Mouse (Mus musculus) G1E (cell line): ENCODE data around the gene Tgfbr3. TPM values are rescaled to one million over a fixed set of nuclear protein-coding genes. Genes with fewer than 3 reads are reported as not detected.

Experiments
- ATAC-seq: 2 replicates; pipeline ENCODE4 v1.8.0; 2016; ENCODE audit warnings: mild to moderate bottlenecking; ENCODE audit not compliant: insufficient number of reproducible peaks, poor library complexity, low FRiP score, severe bottlenecking; ENCODE audit errors: extremely low read depth
- DNase-seq: peaks from one replicate; pipeline ENCODE4 v3.0.0; 2012; ENCODE audit warnings: low spot score
- H3K27me3 ChIP-seq: 2 replicates; pipeline ENCODE4 v1.6.1; 2012; ENCODE audit warnings: mild to moderate bottlenecking, low read length, inconsistent platforms; ENCODE audit not compliant: insufficient read depth
- H3K36me3 ChIP-seq: replicated peaks from 2 replicates; pipeline ENCODE3; 2012; ENCODE audit warnings: mild to moderate bottlenecking, inconsistent platforms
- H3K4me1 ChIP-seq: 2 replicates; pipeline ENCODE4 v1.6.1; 2012; ENCODE audit warnings: low read depth, low read length, inconsistent platforms, mixed read lengths; ENCODE audit not compliant: insufficient read depth
- H3K4me3 ChIP-seq: 2 replicates; pipeline ENCODE4 v1.5.1; 2012; ENCODE audit warnings: low read depth, mild to moderate bottlenecking, inconsistent platforms, low read length, moderate library complexity, mixed read lengths
- H3K9me3 ChIP-seq: replicated peaks from 2 replicates; pipeline ENCODE4 v1.6.1; 2012; ENCODE audit warnings: inconsistent platforms
- CTCF ChIP-seq: IDR thresholded peaks from 2 replicates; pipeline ENCODE4 v1.5.1; 2012; ENCODE audit warnings: low read depth, low read length, inconsistent platforms, mixed read lengths
- GATA1 ChIP-seq: IDR thresholded peaks from 2 replicates; pipeline ENCODE4 v1.6.1; 2012; ENCODE audit warnings: borderline replicate concordance, low read length, inconsistent platforms, mixed read lengths
- GATA2 ChIP-seq: IDR thresholded peaks from 2 replicates; pipeline ENCODE4 v1.6.1; 2012; ENCODE audit warnings: low read depth, low read length, inconsistent platforms, borderline replicate concordance
- POLR2AphosphoS5 ChIP-seq: IDR thresholded peaks from 2 replicates; pipeline ENCODE4 v1.6.1; 2012; ENCODE audit warnings: low read depth, low read length, inconsistent platforms; ENCODE audit not compliant: insufficient replicate concordance
- TAL1 ChIP-seq: conservative IDR thresholded peaks from 2 replicates; pipeline ENCODE4 v1.6.1; 2012; ENCODE audit warnings: low read depth, low read length, inconsistent platforms, mixed read lengths
- polyA plus RNA-seq: library from polyadenylated mRNA; stranded (reverse); fragments of >175 nt; gene quantifications from 2 replicates; pipeline ENCODE4 v1.2.3, GENCODE M21; 2012
- total RNA-seq, 2 experiments: library from RNA; stranded (forward) in 1 of 2; stranded (reverse) in 1 of 2; fragments of 200-1000 nt in 1 of 2; fragments of >200 nt in 1 of 2; fragmentation: Nextera tagmentation in 1 of 2; gene quantifications; 2 replicates each; pipeline ENCODE4 v1.2.3; 2014 to 2017

The Tgfbr3 gene
- total and polyA plus RNA-seq, 3 experiments: 0.05 TPM; not detected in 2

- Histone ChIP-seq H3K27me3 (0 out of 2 replicates have a peak, but pooled peaks cover 8% of the 10 kb centered on the region), H3K36me3 (no peaks in the 10 kb centered on the region), H3K4me1 (no peaks in the 10 kb centered on the region), H3K4me3 (no peak overlapping the region), H3K9me3 (no peaks in the 10 kb centered on the region)
- TF ChIP-seq TAL1 (no peak), CTCF (no peak), GATA1 (no peak), GATA2 (no peak), POLR2AphosphoS5 (no peak)
- DNase-seq (no peak), ATAC-seq (no peak)
These were observed 156.1 kb downstream of the Tgfbr3 start for GRCm38 (mm10) chr5:107133336-107133735.

GRCm38 (mm10) chr5:107132231-107132630 lies 157.2 kb downstream of the Tgfbr3 start:
- no peak for ATAC-seq
- Histone ChIP-seq H3K27me3 (0 out of 2 replicates have a peak, but pooled peaks cover 8% of the 10 kb centered on the region), H3K4me3 (no peak overlapping the region), H3K9me3 (no peaks in the 10 kb centered on the region), H3K4me1 (no peaks in the 10 kb centered on the region), H3K36me3 (no peaks in the 10 kb centered on the region)
- no peak for TF ChIP-seq CTCF
- no peak for TF ChIP-seq GATA1
- TF ChIP-seq GATA2: no peak
- DNase-seq: no peak

DNA sequence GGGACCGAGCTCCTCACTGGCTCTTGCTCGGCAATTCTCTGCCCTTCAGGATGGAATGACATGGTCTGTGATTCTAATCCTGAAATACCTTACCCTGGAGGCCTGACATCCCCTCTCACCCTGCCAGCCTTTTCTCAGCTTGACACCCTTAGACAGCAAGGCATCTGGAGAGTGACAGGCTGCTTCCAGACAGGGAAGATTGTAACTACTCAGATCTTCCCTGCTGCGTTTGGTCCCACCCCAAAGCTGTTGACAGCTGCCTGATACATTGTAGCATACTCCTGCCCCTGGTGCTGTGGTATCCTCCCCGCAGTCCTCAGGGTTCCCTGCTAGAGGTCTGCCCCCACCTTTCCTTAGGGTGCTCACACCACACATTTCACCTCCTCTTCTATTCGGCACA lies 160.1 kb downstream of the Tgfbr3 start:
- DNase-seq (no peak), ATAC-seq (no peak)
- Histone ChIP-seq H3K27me3 (0 out of 2 replicates have a peak, but pooled peaks cover 5% of the 10 kb centered on the region), H3K9me3 (no peaks in the 10 kb centered on the region), H3K4me1 (no peaks in the 10 kb centered on the region), H3K4me3 (no peak overlapping the region), H3K36me3 (no peaks in the 10 kb centered on the region)
- TF ChIP-seq POLR2AphosphoS5 (no peak), GATA1 (no peak), CTCF (no peak), TAL1 (no peak), GATA2 (no peak)

DNA sequence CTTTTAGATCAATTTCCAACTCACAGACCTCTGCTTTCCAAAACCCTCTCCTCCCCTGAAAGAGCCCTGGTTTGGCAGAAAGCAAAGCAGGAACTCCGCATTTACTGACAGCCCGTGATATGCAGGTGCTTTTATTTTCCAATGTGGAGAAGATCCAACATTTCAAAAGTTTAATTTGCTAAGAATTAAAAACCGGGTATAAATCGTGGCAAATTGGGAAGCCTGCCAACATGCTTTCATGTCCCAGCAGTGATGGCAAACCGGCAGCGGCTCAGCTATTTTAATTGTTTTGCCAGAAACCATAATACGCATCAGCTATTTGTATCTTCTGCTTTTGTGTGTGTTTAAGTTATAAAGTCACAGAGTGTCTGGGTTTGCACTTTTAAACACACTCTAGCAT lies 162.9 kb downstream of the Tgfbr3 start:
- DNase-seq (no peak), ATAC-seq (no peak)
- H3K4me1 ChIP-seq: no peaks in the 10 kb centered on the region
- H3K36me3 ChIP-seq: no peaks in the 10 kb centered on the region
- H3K4me3 ChIP-seq: no peak overlapping the region
- H3K27me3 ChIP-seq: 0 out of 2 replicates have a peak, but pooled peaks cover 5% of the 10 kb centered on the region
- TF ChIP-seq GATA1 (no peak), GATA2 (no peak), TAL1 (no peak), POLR2AphosphoS5 (no peak)
- no peaks in the 10 kb centered on the region for H3K9me3 ChIP-seq

- H3K4me3 ChIP-seq: no peak overlapping the region
- DNase-seq (no peak), ATAC-seq (no peak)
- no peaks in the 10 kb centered on the region for H3K9me3 ChIP-seq
- no peaks in the 10 kb centered on the region for H3K4me1 ChIP-seq
- no peaks in the 10 kb centered on the region for H3K36me3 ChIP-seq
- 0 out of 2 replicates have a peak, but pooled peaks cover 5% of the 10 kb centered on the region for H3K27me3 ChIP-seq
- TF ChIP-seq GATA1: no peak
- no peak for TF ChIP-seq CTCF
- TF ChIP-seq GATA2: no peak
- TF ChIP-seq POLR2AphosphoS5: no peak
- TF ChIP-seq TAL1: no peak
These were observed 164.3 kb downstream of the Tgfbr3 start for GRCm38 (mm10) chr5:107125131-107125530.

- Histone ChIP-seq H3K4me1 (no peaks in the 10 kb centered on the region), H3K4me3 (no peak overlapping the region), H3K9me3 (no peaks in the 10 kb centered on the region), H3K36me3 (no peaks in the 10 kb centered on the region), H3K27me3 (0 out of 2 replicates have a peak, but pooled peaks cover 5% of the 10 kb centered on the region)
- TF ChIP-seq GATA1: no peak
- no peak for TF ChIP-seq POLR2AphosphoS5
- TF ChIP-seq TAL1: no peak
- no peak for TF ChIP-seq CTCF
- no peak for TF ChIP-seq GATA2
- DNase-seq: no peak
- no peak for ATAC-seq
These were observed 164.9 kb downstream of the Tgfbr3 start for GRCm38 (mm10) chr5:107124531-107124930.

- H3K4me3 ChIP-seq: no peak overlapping the region
- H3K36me3 ChIP-seq: no peaks in the 10 kb centered on the region
- no peak for DNase-seq
- TF ChIP-seq POLR2AphosphoS5: no peak
- TF ChIP-seq GATA2: no peak
- ATAC-seq: no peak
- H3K9me3 ChIP-seq: no peaks in the 10 kb centered on the region
- H3K27me3 ChIP-seq: no peaks in the 10 kb centered on the region
- H3K4me1 ChIP-seq: no peaks in the 10 kb centered on the region
These were observed 166.8 kb downstream of the Tgfbr3 start for GRCm38 (mm10) chr5:107122622-107123021.
